Mouse (Mus musculus) hindlimb bud, embryonic 11.5 days (tissue): ENCODE data around the gene Narf.

Experiments
- DNase-seq: peaks from one replicate; pipeline ENCODE4 v3.0.0-alpha.2; 2012; ENCODE audit warnings: low read depth, low spot score; ENCODE audit errors: extremely low spot score

Narf gene

GRCm38 (mm10) chr11:121236564-121237344, at the start of gene Narf:
Narf (plus strand) TSS chr11:121237253.
- peak; percentile 93 for DNase-seq

DNA sequence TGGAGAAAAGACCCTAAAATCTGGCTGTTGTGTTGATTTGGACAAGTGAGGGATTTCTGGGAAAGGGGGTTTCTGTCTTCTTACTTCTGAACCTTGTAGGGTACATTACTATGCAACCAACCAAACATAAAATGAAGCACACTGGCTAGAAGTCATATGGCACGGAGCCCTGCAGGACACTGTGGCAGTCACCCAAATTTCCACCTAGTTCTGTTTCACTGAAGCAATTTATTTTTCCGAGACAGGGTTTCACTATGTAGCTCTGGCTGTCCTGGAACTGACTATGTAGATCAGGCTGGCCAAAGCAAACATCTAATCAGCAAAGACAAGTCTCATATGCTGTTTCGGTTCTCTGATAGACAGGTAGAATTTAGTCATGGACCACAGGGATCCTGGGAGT, 47.4 kb upstream of the Narf start:
- no peak for DNase-seq

GRCm38 (mm10) chr11:121192742-121193141, 44.3 kb upstream of the Narf start:
- no peak for DNase-seq

DNA sequence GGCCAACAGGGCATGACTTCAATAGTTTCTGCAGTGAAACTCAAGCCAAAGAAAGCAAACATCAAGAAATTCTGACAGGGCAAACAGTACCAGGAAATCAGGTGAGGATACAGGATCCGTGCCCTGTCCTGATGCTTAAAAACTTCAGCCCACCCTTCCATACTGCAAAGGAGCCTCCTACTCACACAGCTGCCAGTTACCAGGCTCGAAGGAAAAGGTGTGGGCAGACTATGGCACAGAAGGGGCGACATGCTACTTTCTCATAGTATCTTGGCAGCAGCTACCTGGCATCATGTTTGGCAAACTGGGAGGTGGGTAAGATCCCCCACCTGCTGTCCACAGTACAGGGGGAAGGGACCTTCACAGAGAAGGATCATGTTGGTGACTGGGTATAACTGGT, 43.6 kb upstream of the Narf start:
- no peak for DNase-seq

DNA sequence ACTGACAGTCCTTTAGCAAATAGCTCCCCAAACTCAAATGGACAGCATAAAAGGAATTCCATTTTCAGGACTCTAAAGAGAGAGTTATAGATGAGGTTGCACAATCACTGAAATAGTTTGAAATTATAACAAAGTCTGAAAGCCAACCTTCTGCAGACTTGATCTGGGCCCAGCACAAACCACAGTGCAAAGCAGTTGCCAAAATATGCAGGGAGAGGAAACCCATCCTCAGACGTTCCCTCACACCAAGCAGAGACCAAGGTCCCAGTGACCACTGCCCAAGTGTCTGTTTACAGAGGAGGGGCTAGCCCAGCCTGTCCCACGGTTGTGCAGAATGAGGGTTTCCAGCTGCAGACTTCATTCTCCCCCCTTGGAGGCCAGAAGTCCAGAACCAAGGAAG, 38.4 kb upstream of the Narf start:
- DNase-seq: no peak

DNA sequence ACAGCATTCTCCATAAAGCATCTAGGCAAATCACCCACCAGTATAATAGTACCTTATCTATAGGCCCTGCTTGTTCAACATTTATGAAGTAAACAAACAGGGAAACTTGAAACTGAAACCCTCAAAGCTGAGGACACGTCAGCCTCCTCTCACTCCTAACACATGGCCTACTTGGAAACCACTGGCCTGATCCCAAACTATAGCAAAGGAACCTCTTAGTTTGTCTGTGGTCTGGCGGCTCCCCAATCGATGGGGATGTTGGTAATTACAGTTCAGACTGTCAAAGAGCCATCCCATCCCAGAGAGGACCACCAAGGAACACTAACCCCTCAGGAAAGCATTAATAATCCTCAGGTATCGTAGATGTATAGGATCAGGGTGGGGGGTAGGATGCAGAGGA, 37.2 kb upstream of the Narf start:
- DNase-seq: no peak

DNA sequence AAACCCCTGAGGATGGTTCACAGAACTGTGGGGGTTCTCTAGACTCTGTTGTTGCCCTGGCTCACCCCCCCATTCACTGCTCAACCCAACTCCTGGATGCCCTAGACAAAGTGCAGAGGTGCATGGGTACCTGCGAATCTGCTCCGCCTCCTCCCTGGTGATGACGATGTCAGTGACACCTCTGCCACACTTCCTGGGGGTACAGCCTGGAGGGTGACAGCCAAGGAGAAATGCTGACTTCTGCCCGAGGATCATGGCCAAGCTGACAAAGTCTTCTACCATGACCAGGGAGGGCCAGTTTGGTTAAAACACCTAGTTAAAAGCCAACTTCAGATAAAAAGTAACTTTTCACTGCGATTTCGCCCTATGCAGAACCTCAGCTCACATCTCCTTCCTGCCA, 36.3 kb upstream of the Narf start:
- DNase-seq: no peak

DNA sequence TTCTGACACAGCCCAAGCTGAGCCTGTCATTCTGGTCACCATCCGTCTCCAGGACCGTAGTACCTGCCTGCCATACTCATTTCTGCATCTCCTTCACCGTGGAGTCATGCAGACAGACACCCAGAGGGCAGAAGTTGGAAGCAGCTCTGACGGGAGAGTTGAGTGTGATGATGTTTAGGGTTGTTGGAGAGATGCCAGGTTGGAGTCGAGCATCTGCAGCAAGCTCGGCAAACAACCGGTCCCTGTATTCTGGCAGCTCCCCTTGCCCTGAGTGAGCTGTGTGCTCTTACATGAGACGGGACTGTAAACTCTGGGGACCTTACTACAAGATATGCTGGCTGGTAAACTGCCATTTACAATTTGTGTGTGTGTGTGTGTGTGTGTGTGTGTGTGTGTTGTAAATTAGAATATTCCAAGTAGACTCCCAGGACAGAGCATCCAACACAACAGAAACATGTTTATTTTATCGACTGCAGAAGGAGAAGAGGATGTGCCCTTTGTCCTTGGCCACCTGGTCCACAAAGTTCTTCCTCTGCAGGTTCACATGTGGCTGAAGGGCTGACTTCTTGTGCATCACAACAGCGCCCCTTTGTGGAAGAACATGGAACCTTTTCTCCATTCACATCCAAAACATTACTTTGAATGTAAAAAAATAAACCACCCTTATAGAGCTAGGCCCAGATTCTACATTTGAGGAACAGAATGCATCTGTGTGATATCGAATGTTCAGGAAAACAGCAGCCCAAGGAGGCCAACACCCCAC, 35.4 kb upstream of the Narf start:
- no peak for DNase-seq

GRCm38 (mm10) chr11:121203859-121204160, 33.2 kb upstream of the Narf start:
- no peak for DNase-seq

- DNase-seq: peak; percentile 91
Measured at GRCm38 (mm10) chr11:121204161-121205006, 32.7 kb upstream of the Narf start, which contains the start of the genes Hexdc and Ogfod3. Hexdc (plus strand) TSS chr11:121204433. Ogfod3 (minus strand) TSS chr11:121204711.

DNA sequence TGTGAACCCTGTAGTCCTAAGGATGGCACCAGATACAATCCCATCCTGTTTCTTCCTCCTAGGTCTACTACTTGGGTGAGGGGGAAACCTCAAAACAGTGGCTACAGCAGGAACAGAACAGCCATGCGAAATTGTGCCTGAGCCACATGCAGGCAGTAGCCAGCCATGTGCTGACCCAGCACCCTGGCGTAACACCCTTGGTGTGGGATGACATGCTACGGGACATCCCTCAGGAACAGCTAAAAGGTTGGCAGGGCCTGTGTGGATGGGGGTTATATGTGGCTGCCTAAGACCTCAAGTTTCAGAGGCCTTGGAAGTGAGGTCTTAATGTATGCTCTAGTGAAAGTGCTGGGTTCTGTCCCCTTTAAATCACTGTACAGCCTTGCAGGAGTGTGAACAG, 20.2 kb upstream of the Narf start:
- DNase-seq: no peak

DNA sequence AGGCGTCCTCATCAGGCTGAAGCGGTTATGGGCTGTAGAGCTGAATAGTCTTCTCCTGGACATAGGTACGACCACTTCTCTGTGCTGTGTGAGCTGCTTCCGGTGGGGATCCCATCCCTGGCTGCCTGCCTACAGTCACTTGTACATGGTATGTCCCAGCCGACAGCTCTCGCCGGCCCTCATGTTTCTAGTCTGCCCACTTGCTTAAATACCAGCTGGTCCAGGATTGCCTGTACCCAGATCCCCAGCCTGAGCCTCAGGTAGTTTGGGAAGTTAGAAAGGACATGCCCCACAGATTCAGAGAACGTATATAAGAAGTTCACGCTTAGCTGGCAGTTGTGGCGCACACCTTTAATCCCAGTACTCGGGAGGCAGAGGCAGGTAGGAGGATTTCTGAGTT, 17.3 kb upstream of the Narf start:
- DNase-seq: no peak

- no peak for DNase-seq
Measured at GRCm38 (mm10) chr11:121220771-121221170, 16.3 kb upstream of the Narf start.

DNA sequence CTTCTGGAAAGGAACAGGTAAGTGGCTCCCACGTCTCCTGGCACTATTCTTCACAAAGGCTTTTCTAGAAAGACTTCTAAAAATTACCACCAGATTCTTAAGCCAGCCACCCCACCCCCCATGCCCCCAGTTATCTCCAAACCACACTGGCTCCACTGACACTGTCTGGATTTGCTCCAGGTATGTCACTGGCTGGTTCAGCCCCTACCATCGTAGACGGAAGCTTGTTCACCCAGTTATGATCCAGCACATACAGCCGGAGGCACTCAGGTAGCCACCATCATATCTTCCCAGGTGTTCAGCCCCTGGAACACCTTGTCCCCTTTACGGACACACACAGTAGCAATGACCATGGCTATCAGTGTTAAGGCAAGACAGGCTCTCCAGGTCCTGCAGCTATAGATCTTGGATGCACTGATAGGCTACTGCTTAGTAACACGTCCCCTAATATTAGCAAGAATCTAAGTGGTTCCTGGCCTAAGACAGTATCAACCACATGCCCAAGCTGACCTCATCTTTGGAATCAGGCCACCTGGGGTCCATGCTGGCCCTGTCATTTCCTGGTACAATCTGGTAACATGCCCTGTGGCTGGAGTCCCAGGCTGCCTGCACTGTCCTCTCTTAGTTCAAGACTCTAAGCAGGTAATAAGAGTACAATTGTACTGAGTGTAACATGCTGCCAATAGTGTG, 15.6 kb upstream of the Narf start:
- DNase-seq: no peak

- DNase-seq: no peak
Measured at GRCm38 (mm10) chr11:121228129-121229017, 8.7 kb upstream of the Narf start.

DNA sequence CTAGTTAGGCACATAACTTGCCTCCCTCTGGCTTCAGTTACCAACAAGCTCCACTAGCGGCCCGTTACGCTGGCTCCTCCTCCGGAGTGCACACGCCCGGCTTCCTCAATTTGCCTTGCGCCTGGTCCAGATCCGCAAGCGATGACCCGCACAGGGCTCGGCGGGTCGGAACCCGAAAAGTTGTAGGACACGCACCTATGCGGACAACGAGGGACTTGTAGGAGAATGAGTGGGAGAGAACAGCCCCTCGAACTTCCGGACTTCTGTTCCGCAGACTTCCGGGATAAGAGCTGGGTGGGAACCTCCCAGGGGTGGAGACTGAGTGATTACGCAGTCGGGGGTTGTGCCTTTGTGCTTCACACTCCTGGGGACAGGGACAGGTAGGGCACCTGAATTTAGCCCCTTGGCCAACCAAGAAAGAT, 8.0 kb upstream of the Narf start, which contains the start of gene Cybc1:
Gene Cybc1, minus strand, starts transcription at position 305 of the 422 bp plus-strand sequence.
- no peak for DNase-seq

- DNase-seq: no peak
Measured at GRCm38 (mm10) chr11:121231191-121231590, 5.9 kb upstream of the Narf start.

GRCm38 (mm10) chr11:121231628-121232291, 5.3 kb upstream of the Narf start:
- no peak for DNase-seq

- DNase-seq: no peak
Measured at GRCm38 (mm10) chr11:121232706-121233105, 4.3 kb upstream of the Narf start.
